Mouse (Mus musculus): ENCODE data around the gene Hist1h1a. TPM values are rescaled to one million over a fixed set of nuclear protein-coding genes. Genes with fewer than 3 reads are reported as not detected.

Gene Hist1h1a
- polyA plus RNA-seq (2012) = 1.2 and 3.7 TPM in 2 replicates

GRCm38 (mm10) chr13:23763586-23764323 is at the start of gene Hist1h1a:
Gene Hist1h1a, plus strand, starts transcription at chr13:23763666.

GRCm38 (mm10) chr13:23738677-23739068 is 24.8 kb upstream of the Hist1h1a start, which contains the start of gene Hist1h1c:
Gene Hist1h1c, plus strand, starts transcription at chr13:23738808.

GRCm38 (mm10) chr13:23745381-23746161 is 17.9 kb upstream of the Hist1h1a start, which contains the start of gene Hist1h3c:
Gene Hist1h3c, minus strand, starts transcription at chr13:23745602.

GRCm38 (mm10) chr13:23746201-23747080 is 17.0 kb upstream of the Hist1h1a start, which contains the start of gene Hist1h2bb:
Gene Hist1h2bb, plus strand, starts transcription at chr13:23746734.

GRCm38 (mm10) chr13:23750839-23751477 is 12.5 kb upstream of the Hist1h1a start, which contains the start of gene Hist1h2ab:
Gene Hist1h2ab, plus strand, starts transcription at chr13:23751126.

GRCm38 (mm10) chr13:23752067-23752741 is 11.3 kb upstream of the Hist1h1a start, which contains the start of gene Hist1h3b:
Gene Hist1h3b, plus strand, starts transcription at chr13:23752267.

GRCm38 (mm10) chr13:23756790-23757189 is 6.7 kb upstream of the Hist1h1a start, which contains the start of gene Hist1h4b:
Gene Hist1h4b, plus strand, starts transcription at chr13:23757013.

GRCm38 (mm10) chr13:23760972-23761864 is 2.2 kb upstream of the Hist1h1a start, which contains the start of gene Hist1h4a:
Gene Hist1h4a, minus strand, starts transcription at chr13:23761230.

GRCm38 (mm10) chr13:23761871-23762821 is 1.3 kb upstream of the Hist1h1a start, which contains the start of gene Hist1h3a:
Gene Hist1h3a, minus strand, starts transcription at chr13:23762386.

GRCm38 (mm10) chr13:23769613-23770012 is 6.1 kb downstream of the Hist1h1a start, which contains the start of gene Trim38:
Gene Trim38, plus strand, starts transcription at chr13:23769913.

GRCm38 (mm10) chr13:23806422-23807052 is 43.1 kb downstream of the Hist1h1a start, which contains the start of gene Slc17a2:
Gene Slc17a2, plus strand, starts transcription at chr13:23806993.

Other genes starting within 250 kb of the Hist1h1a start
- 33.5 and 38.6 TPM in 2 replicates for gene Hist1h4h, start 232.6 kb upstream of the Hist1h1a start, polyA plus RNA-seq (2012)
- gene Hist1h2af, start 229.8 kb upstream of the Hist1h1a start, polyA plus RNA-seq (2012) = 81.4 and 86.9 TPM in 2 replicates
- 19.0 and 22.6 TPM in 2 replicates for gene Hist1h3g, start 228.2 kb upstream of the Hist1h1a start, polyA plus RNA-seq (2012)
- 2.5 and 3.3 TPM in 2 replicates for gene Hist1h2bh, start 220.3 kb upstream of the Hist1h1a start, polyA plus RNA-seq (2012)
- 5.5 and 6.8 TPM in 2 replicates for gene Hist1h3f, start 219.6 kb upstream of the Hist1h1a start, polyA plus RNA-seq (2012)
- gene Hist1h4f, start 212.0 kb upstream of the Hist1h1a start, polyA plus RNA-seq (2012) = 13.2 and 18.3 TPM in 2 replicates
- 0.77 and 1.7 TPM in 2 replicates for gene Hist1h1d, start 210.4 kb upstream of the Hist1h1a start, polyA plus RNA-seq (2012)
- gene Hist1h3e, start 201.3 kb upstream of the Hist1h1a start, polyA plus RNA-seq (2012) = 18.9 and 21.1 TPM in 2 replicates
- gene Hist1h2ae, start 192.4 kb upstream of the Hist1h1a start, polyA plus RNA-seq (2012) = 16.2 and 16.7 TPM in 2 replicates
- gene Hist1h2bg, start 192.3 kb upstream of the Hist1h1a start, polyA plus RNA-seq (2012) = 46.4 and 66.4 TPM in 2 replicates
- 3.1 and 11.2 TPM in 2 replicates for gene Hist1h2bf, start 189.5 kb upstream of the Hist1h1a start, polyA plus RNA-seq (2012)
- gene Hist1h2ad, start 189.3 kb upstream of the Hist1h1a start, polyA plus RNA-seq (2012) = 5.5 and 5.7 TPM in 2 replicates
- 6.4 and 7.1 TPM in 2 replicates for gene Hist1h3d, start 187.9 kb upstream of the Hist1h1a start, polyA plus RNA-seq (2012)
- 9.9 and 17.2 TPM in 2 replicates for gene Hist1h4d, start 182.1 kb upstream of the Hist1h1a start, polyA plus RNA-seq (2012)
- gene Hist1h2be, start 142.5 kb upstream of the Hist1h1a start, polyA plus RNA-seq (2012) = 0.79 and 1.1 TPM in 2 replicates
- 9.0 and 14.7 TPM in 2 replicates for gene Hist1h1e, start 141.1 kb upstream of the Hist1h1a start, polyA plus RNA-seq (2012)
- gene Hist1h2ac, start 79.7 kb upstream of the Hist1h1a start, polyA plus RNA-seq (2012) = 7.2 TPM in 2 replicates
- 66.3 and 70.6 TPM in 2 replicates for gene Hist1h2bc, start 79.5 kb upstream of the Hist1h1a start, polyA plus RNA-seq (2012)
- gene Hist1h1t, start 67.9 kb upstream of the Hist1h1a start, polyA plus RNA-seq (2012) = 0.27 TPM in 1 of 2 replicates, not detected in the other
- 4.5 and 10.6 TPM in 2 replicates for gene Hist1h4c, start 65.2 kb upstream of the Hist1h1a start, polyA plus RNA-seq (2012)
- gene Hfe, start 52.8 kb upstream of the Hist1h1a start, polyA plus RNA-seq (2012) = 8.0 and 15.2 TPM in 2 replicates
- gene Hist1h1c, start 24.9 kb upstream of the Hist1h1a start, polyA plus RNA-seq (2012) = 100 and 116 TPM in 2 replicates
- gene Hist1h3c, start 18.1 kb upstream of the Hist1h1a start, polyA plus RNA-seq (2012) = 20.1 and 23.0 TPM in 2 replicates
- gene Hist1h2bb, start 16.9 kb upstream of the Hist1h1a start, polyA plus RNA-seq (2012) = 11.2 and 22.3 TPM in 2 replicates
- gene Hist1h2ab, start 12.5 kb upstream of the Hist1h1a start, polyA plus RNA-seq (2012) = 17.6 and 35.4 TPM in 2 replicates
- 9.2 and 14.4 TPM in 2 replicates for gene Hist1h3b, start 11.4 kb upstream of the Hist1h1a start, polyA plus RNA-seq (2012)
- gene Hist1h4b, start 6.7 kb upstream of the Hist1h1a start, polyA plus RNA-seq (2012) = 13.8 and 16.1 TPM in 2 replicates
- 16.8 and 23.1 TPM in 2 replicates for gene Hist1h4a, start 2.4 kb upstream of the Hist1h1a start, polyA plus RNA-seq (2012)
- gene Hist1h3a, start 1.3 kb upstream of the Hist1h1a start, polyA plus RNA-seq (2012) = 21.7 and 27.6 TPM in 2 replicates
- gene Trim38, start 6.2 kb downstream of the Hist1h1a start, polyA plus RNA-seq (2012) = 0.08 TPM in 1 of 2 replicates, not detected in the other
- not detected in 2 replicates for gene Slc17a2, start 43.3 kb downstream of the Hist1h1a start, polyA plus RNA-seq (2012)
- gene Slc17a3, start 75.8 kb downstream of the Hist1h1a start, polyA plus RNA-seq (2012) = not detected in 2 replicates
- gene Slc17a1, start 104.1 kb downstream of the Hist1h1a start, polyA plus RNA-seq (2012) = not detected in 2 replicates
- 0.01 TPM in 1 of 2 replicates, not detected in the other for gene Slc17a4, start 151.3 kb downstream of the Hist1h1a start, polyA plus RNA-seq (2012)
- not detected in 2 replicates for gene Hist1h2ba, start 170.5 kb downstream of the Hist1h1a start, polyA plus RNA-seq (2012)
- gene Hist1h2aa, start 170.8 kb downstream of the Hist1h1a start, polyA plus RNA-seq (2012) = not detected in 2 replicates
- not detected in 2 replicates for gene Scgn, start 227.5 kb downstream of the Hist1h1a start, polyA plus RNA-seq (2012)